Mouse (Mus musculus) intestine, embryonic 14.5 days (tissue): ENCODE results near the gene Ctsk. TPM values are rescaled to one million over a fixed set of nuclear protein-coding genes. Genes with fewer than 3 reads are reported as not detected.
"Not testable (repeated sequence)": the region's sequence is repeated elsewhere in the genome, so short reads cannot be mapped to it uniquely, and the experiment has no call there.

Experiments
- ATAC-seq: fragments of 200-750 bp; cut with Nextera tagmentation; replicated peaks from 2 replicates; pipeline ENCODE4 v1.8.0; 2017; ENCODE audit warnings: low read depth, moderate number of reproducible peaks, moderate TSS enrichment, moderate library complexity; ENCODE audit not compliant: low FRiP score, low TSS enrichment
- DNase-seq: peaks from one replicate; pipeline ENCODE4 v3.0.0-alpha.2; 2018; ENCODE audit warnings: low spot score
- H3K27ac ChIP-seq: fragments of 300-500 bp; sonication (generic); 2 replicates; pipeline ENCODE4 v1.5.1; 2014; ENCODE audit warnings: low read depth, mild to moderate bottlenecking, control low read depth
- H3K27me3 ChIP-seq: fragments of 300-500 bp; sonication (generic); replicated peaks from 2 replicates; pipeline ENCODE4 v1.6.1; 2014; ENCODE audit warnings: low read length, control low read depth; ENCODE audit not compliant: control insufficient read depth, insufficient read depth
- H3K36me3 ChIP-seq: fragments of 300-500 bp; sonication (generic); 2 replicates; pipeline ENCODE4 v1.6.1; 2014; ENCODE audit warnings: low read length, control low read depth; ENCODE audit not compliant: control insufficient read depth, insufficient read depth
- H3K4me1 ChIP-seq: fragments of 300-500 bp; sonication (generic); replicated peaks from 2 replicates; pipeline ENCODE4 v1.6.1; 2014; ENCODE audit warnings: low read length, control low read depth, mixed read lengths; ENCODE audit not compliant: control insufficient read depth, insufficient read depth
- H3K4me2 ChIP-seq: fragments of 300-500 bp; sonication (generic); 2 replicates; pipeline ENCODE4 v1.6.1; 2014; ENCODE audit warnings: low read length
- H3K4me3 ChIP-seq: fragments of 300-500 bp; sonication (generic); 2 replicates; pipeline ENCODE4 v1.5.1; 2014; ENCODE audit warnings: low read depth, low read length, control low read depth, mixed read lengths
- H3K9ac ChIP-seq: fragments of 300-500 bp; sonication (generic); 2 replicates; pipeline ENCODE4 v1.6.1; 2014; ENCODE audit warnings: mild to moderate bottlenecking, low read length
- H3K9me3 ChIP-seq: fragments of 300-500 bp; sonication (generic); 2 replicates; pipeline ENCODE4 v1.6.1; 2016; ENCODE audit warnings: low read length, control low read depth; ENCODE audit not compliant: control insufficient read depth
- WGBS: fragments of 180-500 bp; shearing (Covaris S2); extraction: QIAGEN DNeasy Blood & Tissue Kit; methylation state at CpG from one replicate; pipeline ENCODE4 v1.1.7; 2014; 5-methylcytosine and 5-hydroxymethylcytosine counted together
- polyA plus RNA-seq: library from polyadenylated mRNA; unstranded; fragments of >200 nt; fragmentation: Nextera tagmentation; extraction: Ambion mirVana; gene quantifications from 2 replicates; pipeline ENCODE4 v1.2.1, GENCODE M21; 2014

Ctsk gene
- polyA plus RNA-seq, 1 experiment from 2014 or later = 8.1 TPM

DNA sequence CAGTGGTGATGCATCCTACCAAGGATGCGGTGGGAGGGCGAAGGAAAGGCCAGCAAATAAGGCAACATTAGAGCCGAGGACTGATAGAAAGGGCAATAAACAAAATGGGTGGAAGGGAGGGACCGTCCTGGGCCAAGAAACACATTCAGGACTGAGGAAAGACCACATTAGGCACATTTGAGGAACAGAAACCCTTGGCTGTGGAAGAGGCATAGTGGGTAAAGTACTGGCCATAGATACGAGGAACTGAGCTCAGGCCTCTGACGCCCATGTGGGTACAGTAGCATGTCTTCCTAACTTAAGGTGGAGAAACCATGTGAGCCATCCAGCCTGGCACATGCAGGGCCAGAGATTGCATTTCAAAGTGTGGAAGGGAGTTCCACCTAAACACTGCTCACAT lies 30.8 kb downstream of the Ctsk start:
- H3K4me1 ChIP-seq = no peaks in the 10 kb centered on the region
- no peaks in the 10 kb centered on the region for H3K36me3 ChIP-seq
- H3K27me3 ChIP-seq = no peaks in the 10 kb centered on the region
- WGBS = 89% methylated on average over 6 of the region's 6 CpGs
- no peak overlapping the region for H3K27ac ChIP-seq
- ATAC-seq (no peak), DNase-seq (no peak)
- no peak overlapping the region for H3K4me3 ChIP-seq
- no peak overlapping the region for H3K9ac ChIP-seq
- no peaks in the 10 kb centered on the region for H3K9me3 ChIP-seq
- no peak overlapping the region for H3K4me2 ChIP-seq

DNA sequence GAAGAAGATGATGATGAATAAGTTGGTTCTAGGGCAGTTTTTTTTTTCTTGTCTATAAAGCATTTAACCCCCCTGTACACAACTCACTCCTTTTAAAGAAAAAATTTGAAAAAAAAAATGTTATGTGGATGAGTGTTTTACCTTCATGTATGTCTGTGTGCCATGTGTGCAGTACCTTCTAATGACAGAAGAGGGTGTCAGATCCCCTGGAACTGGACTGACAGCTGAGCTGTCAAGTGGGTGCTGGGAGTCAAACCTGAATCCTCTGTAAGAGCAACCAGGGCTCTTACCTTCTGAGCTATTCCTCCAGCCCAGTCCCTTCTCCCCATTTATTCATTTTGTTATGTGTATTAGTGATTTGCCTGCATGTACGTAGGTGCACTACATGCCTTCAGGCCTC lies 32.0 kb downstream of the Ctsk start:
- Histone ChIP-seq H3K27ac (no peak overlapping the region), H3K9me3 (no peaks in the 10 kb centered on the region), H3K4me1 (no peaks in the 10 kb centered on the region), H3K9ac (no peak overlapping the region), H3K27me3 (no peaks in the 10 kb centered on the region), H3K4me2 (no peak overlapping the region), H3K4me3 (no peak overlapping the region), H3K36me3 (no peaks in the 10 kb centered on the region)
- DNase-seq = no peak
- 88% methylated on average over 1 of the region's 1 CpGs for WGBS
- ATAC-seq = no peak

DNA sequence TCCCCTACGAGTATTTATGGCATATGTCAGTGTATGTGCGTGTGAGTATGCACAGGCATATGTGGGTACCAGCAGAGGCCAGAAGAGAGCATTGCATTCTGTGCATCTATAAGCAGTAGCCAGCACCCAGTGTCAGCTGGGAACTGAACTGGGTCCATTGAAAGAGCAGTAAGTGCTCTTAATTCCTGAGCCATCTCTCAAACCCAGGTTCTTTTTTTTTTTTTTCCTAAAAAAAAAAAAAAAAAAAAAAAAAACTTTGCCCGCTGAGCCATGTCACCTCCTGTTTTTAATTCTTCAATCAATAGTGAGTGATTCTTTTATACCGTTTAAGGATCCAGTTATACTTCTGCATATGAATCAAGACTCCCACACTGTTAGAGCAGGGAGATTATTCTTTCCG lies 34.3 kb downstream of the Ctsk start:
- 89% methylated on average over 5 of the region's 5 CpGs for WGBS
- no peaks in the 10 kb centered on the region for H3K36me3 ChIP-seq
- no peak for DNase-seq
- H3K27me3 ChIP-seq = no peaks in the 10 kb centered on the region
- H3K4me3 ChIP-seq = no peak overlapping the region
- H3K9ac ChIP-seq = no peak overlapping the region
- H3K9me3 ChIP-seq = no peaks in the 10 kb centered on the region
- no peaks in the 10 kb centered on the region for H3K4me1 ChIP-seq
- H3K4me2 ChIP-seq = no peak overlapping the region
- ATAC-seq = no peak
- no peak overlapping the region for H3K27ac ChIP-seq

DNA sequence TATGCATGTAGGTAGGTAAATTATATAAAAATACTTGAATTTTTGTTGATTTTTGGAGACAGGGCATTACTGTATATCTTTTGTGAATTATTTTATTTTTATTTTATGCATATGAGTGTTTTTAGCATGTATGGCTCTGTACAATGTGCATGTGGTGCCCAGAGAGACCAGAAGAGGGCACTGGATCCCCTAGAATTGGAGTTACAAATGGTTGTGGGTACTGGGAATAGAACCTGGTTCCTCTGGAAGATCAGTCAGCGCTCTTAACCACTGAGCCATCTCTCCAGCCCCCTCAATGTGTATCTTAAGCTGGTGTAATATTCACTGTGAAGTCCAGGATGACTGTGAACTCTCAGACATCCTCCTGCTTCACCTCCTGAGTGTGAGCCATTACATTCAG lies 35.9 kb downstream of the Ctsk start:
- no peak overlapping the region for H3K27ac ChIP-seq
- H3K9ac ChIP-seq = no peak overlapping the region
- H3K9me3 ChIP-seq = no peaks in the 10 kb centered on the region
- no peak for ATAC-seq
- WGBS = 81% methylated on average over 1 of the region's 1 CpGs
- H3K27me3 ChIP-seq = no peaks in the 10 kb centered on the region
- H3K4me1 ChIP-seq = no peaks in the 10 kb centered on the region
- no peak overlapping the region for H3K4me3 ChIP-seq
- DNase-seq = no peak
- no peaks in the 10 kb centered on the region for H3K36me3 ChIP-seq
- no peak overlapping the region for H3K4me2 ChIP-seq

DNA sequence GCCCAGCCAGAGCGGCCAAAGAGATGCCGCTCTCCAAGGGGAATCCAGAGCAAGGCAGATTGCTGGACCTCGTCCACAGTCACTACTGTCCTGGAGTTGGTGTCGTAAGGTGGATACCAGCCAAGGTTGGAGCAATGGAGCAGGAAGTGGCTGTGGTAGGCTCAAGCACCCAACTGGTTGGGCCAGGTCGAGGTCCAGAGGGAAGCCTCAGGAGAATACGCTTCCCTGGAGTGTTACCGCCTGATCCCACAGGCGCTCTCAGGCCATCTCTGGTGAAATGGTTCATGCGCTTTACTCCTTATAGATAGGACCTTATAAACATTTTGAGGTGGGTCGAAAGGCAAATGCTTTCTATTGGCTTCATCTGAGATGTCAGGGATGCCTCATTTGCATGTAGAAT lies 39.9 kb downstream of the Ctsk start:
- H3K4me3 ChIP-seq = no peak overlapping the region
- ATAC-seq (no peak), DNase-seq (no peak)
- no peaks in the 10 kb centered on the region for H3K9me3 ChIP-seq
- H3K36me3 ChIP-seq = no peaks in the 10 kb centered on the region
- H3K9ac ChIP-seq = no peak overlapping the region
- WGBS = 88% methylated on average over 10 of the region's 10 CpGs
- H3K27me3 ChIP-seq = no peaks in the 10 kb centered on the region
- H3K4me1 ChIP-seq = no peaks in the 10 kb centered on the region
- no peak overlapping the region for H3K4me2 ChIP-seq
- no peak overlapping the region for H3K27ac ChIP-seq

DNA sequence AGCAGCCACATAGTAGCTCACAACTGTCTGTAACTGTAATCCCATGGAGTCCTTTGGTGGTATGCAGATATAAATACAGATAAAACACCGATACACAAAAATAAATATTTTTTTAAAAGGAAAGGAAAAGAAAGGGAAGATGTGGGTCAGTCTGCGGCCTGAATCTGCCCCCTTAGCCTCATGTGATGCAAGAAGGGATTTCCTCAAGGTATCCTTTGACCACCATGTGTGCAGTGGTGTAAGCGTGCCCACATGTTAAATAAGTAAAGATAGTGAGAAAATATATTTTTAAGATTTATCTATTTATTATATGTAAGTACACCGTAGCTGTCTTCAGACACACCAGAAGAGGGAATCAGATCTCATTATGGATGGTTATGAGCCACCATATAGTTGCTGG lies 40.8 kb downstream of the Ctsk start:
- DNase-seq = no peak
- ATAC-seq = no peak
- 92% methylated on average over 4 of the region's 4 CpGs for WGBS
- Histone ChIP-seq H3K4me2 (no peak overlapping the region), H3K4me1 (no peaks in the 10 kb centered on the region), H3K27ac (no peak overlapping the region), H3K27me3 (no peaks in the 10 kb centered on the region), H3K9ac (no peak overlapping the region), H3K36me3 (no peaks in the 10 kb centered on the region), H3K4me3 (no peak overlapping the region), H3K9me3 (no peaks in the 10 kb centered on the region)

DNA sequence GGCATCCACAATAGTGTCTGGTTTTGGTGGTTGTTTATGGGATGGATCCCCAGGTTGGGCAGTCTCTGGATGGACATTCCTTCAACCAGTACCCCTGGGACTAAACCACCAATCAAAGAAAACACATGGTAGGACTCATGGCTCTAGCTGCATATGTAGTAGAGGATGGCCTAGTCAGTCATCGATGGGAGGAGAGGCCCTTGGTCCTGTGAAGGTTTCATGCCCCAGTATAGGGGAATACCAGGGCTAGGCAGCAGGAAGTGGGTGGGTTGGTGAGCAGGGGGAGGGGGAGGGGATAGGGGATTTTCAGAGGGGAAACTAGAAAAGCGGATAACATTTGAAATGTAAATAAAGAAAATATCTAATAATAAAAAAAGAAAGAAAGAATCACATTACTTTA lies 42.1 kb downstream of the Ctsk start:
- not testable (repeated sequence) for H3K27ac ChIP-seq, DNase-seq, H3K9me3 ChIP-seq, H3K4me2 ChIP-seq, H3K9ac ChIP-seq, H3K4me3 ChIP-seq, ATAC-seq, H3K4me1 ChIP-seq, H3K27me3 ChIP-seq, H3K36me3 ChIP-seq
- 67% methylated on average over 2 of the region's 2 CpGs for WGBS

DNA sequence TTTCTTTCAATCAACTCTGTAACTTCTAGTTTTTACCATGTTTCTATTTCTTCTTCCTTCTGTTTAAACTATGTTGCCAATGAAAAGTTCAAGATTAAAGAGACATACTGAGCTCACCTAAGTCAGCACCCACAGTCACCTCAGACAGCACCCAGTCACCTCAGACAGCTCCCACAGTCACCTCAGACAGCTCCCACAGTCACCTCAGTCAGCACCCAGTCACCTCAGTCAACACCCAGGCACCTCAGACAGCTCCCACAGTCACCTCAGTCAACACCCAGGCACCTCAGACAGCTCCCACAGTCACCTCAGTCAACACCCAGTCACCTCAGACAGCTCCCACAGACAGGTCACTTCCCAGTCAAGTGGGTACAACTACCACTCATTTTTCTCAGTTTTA lies 43.1 kb downstream of the Ctsk start:
- H3K9me3 ChIP-seq = no peaks in the 10 kb centered on the region
- no peaks in the 10 kb centered on the region for H3K36me3 ChIP-seq
- ATAC-seq = no peak
- no peak overlapping the region for H3K9ac ChIP-seq
- no peak overlapping the region for H3K4me2 ChIP-seq
- no peak for DNase-seq
- no peak overlapping the region for H3K27ac ChIP-seq
- H3K4me1 ChIP-seq = no peaks in the 10 kb centered on the region
- H3K27me3 ChIP-seq = no peaks in the 10 kb centered on the region
- no peak overlapping the region for H3K4me3 ChIP-seq

DNA sequence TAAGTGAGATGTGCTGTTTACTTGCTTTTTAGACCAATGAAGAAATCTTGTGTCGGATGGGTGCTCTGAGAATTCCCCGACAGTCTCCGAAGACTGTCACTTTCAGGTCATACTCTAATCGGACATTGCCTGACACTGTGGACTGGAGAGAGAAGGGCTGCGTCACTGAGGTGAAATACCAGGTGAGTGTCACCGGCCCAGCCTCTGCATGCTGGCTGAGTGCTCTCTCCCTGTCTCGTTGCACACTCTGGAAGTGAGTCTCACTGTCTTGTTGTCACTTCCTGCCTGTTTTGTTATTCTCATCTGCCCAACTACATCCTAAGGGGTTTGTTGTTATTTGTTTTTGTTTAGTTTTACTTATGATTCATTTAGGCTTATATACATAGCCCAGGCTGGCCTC lies 43.9 kb downstream of the Ctsk start:
- no peak overlapping the region for H3K4me3 ChIP-seq
- ATAC-seq (no peak), DNase-seq (no peak)
- no peaks in the 10 kb centered on the region for H3K4me1 ChIP-seq
- 71% methylated on average over 7 of the region's 7 CpGs for WGBS
- no peaks in the 10 kb centered on the region for H3K27me3 ChIP-seq
- H3K9me3 ChIP-seq = no peaks in the 10 kb centered on the region
- no peaks in the 10 kb centered on the region for H3K36me3 ChIP-seq
- H3K9ac ChIP-seq = no peak overlapping the region
- no peak overlapping the region for H3K27ac ChIP-seq
- no peak overlapping the region for H3K4me2 ChIP-seq
